Mouse (Mus musculus) left cerebral cortex, postnatal 14 days (tissue): ENCODE measurements at regions not wholly inside any gene's neighbourhood (a gene's known extent, or its start where the extent isn't known, plus 50 kb on each side); places are given as distances from the start of the nearest gene placed in this dataset.
"Not testable (repeated sequence)": the region's sequence is repeated elsewhere in the genome, so short reads cannot be mapped to it uniquely, and the experiment has no call there.

Experiments
- DNase-seq, 2 experiments: peaks; one replicate each; pipeline ENCODE4 v3.0.0; 2021 to 2022; ENCODE audit warnings: low spot score in 2 of 2, mixed read lengths in 1 of 2
- intact Hi-C: fragments of 180-260 bp; cut with DNase I; formaldehyde crosslinking; loops from one replicate; pipeline ENCODE4 v1.15.1; 2025

DNA sequence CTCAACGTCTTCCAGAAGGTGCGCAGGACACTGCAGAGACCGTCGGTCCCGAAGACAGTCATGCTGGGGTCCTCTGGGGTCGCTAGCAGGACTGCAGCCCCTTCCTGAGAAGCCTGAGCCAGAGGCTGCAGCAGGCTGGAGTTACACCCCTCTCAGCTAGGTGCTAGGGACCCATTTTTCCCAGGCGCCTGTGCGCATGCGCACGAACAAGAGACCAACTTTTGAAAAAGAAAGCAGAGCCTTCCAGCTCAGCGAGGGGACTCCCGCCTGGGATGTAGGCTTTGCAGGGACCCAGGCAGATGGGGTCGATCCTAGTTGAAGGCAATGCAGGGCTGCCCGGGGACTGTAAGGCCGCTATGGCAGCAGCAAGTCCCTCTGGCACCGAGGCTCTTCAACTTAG lies 104.7 kb upstream of the Atg7 start:
- peak; percentile 6 to 11 for DNase-seq
- intact Hi-C loops = not testable (repeated sequence)

GRCm38 (mm10) chr6:114550096-114550669 lies 92.7 kb upstream of the Atg7 start:
- intact Hi-C loops = not testable (repeated sequence)
- peak; percentile 42 to 54 for DNase-seq

DNA sequence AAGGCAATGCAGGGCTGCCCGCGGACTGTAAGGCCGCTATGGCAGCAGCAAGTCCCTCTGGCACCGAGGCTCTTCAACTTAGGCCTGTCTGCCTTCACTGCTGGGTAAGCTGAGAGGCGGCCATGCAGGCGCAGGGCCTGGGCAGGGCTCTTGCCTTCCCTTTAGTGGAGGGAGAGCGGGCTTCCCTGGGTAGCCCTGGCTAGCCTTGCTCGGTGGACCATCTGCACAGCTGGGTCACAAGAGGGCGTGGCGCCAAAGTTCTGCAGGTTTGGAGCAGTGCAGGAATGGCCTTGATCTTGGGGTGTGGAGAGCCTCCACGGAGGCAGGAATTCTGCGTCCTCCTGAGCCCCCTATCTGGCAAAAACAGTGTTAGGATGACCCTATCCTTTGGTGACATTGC lies 89.8 kb upstream of the Atg7 start:
- DNase-seq, intact Hi-C loops: not testable (repeated sequence)

DNA sequence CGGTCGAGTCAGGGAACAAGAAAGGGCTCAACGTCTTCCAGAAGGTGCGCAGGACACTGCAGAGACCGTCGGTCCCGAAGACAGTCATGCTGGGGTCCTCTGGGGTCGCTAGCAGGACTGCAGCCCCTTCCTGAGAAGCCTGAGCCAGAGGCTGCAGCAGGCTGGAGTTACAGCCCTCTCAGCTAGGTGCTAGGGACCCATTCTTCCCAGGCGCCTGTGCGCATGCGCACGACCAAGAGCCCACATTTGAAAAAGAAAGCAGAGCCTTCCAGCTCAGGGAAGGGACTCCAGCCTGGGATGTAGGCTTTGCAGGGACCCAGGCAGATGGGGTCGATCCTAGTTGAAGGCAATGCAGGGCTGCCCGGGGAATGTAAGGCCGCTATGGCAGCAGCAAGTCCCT lies 87.7 kb upstream of the Atg7 start:
- DNase-seq = peak; percentile 15 to 27
- intact Hi-C loops = not testable (repeated sequence)

- peak; percentile 30 to 67 for DNase-seq
- intact Hi-C loops = not testable (repeated sequence)
These were observed 65.6 kb upstream of the Atg7 start for GRCm38 (mm10) chr6:114577319-114577718.
